Mouse (Mus musculus): ENCODE measurements around the gene Mapk6. TPM values are rescaled to one million over a fixed set of nuclear protein-coding genes. Genes with fewer than 3 reads are reported as not detected.

Mapk6 gene
- polyA plus RNA-seq, 1 experiment from 2014 or later = 41.6 TPM

GRCm38 (mm10) chr9:75428274-75428600 is 18.4 kb upstream of the Mapk6 start:
- Histone ChIP-seq H3K9me3 (replicated peaks; ENCODE audit: control insufficient read depth, low read length) (no peaks in the 10 kb centered on the region), H3K27me3 (ENCODE audit: control insufficient read depth, insufficient read depth, low read length) (no peaks in the 10 kb centered on the region), H3K27ac (ENCODE audit: low read length) (peak overlapping the region; percentile 78), H3K9ac (ENCODE audit: low read length) (no peak overlapping the region), H3K4me3 (ENCODE audit: low read length) (no peak overlapping the region), H3K36me3 (ENCODE audit: control insufficient read depth, insufficient read depth) (no peaks in the 10 kb centered on the region), H3K4me1 (ENCODE audit: control insufficient read depth, insufficient read depth, low read length) (peaks cover 19% of the 10 kb centered on the region), H3K4me2 (ENCODE audit: low read depth, low read length) (no peak overlapping the region)
- peak; percentile 39 for ATAC-seq (replicated peaks; ENCODE audit: extremely low read depth, insufficient read depth, low FRiP score)
- WGBS = 41% methylated on average over 2 of the region's 2 CpGs

- no peak overlapping the region for H3K9ac ChIP-seq (ENCODE audit: low read length)
- peak overlapping the region; percentile 78 for H3K27ac ChIP-seq (ENCODE audit: low read length)
- 62% methylated on average over 9 of the region's 9 CpGs for WGBS
- H3K9me3 ChIP-seq (replicated peaks; ENCODE audit: control insufficient read depth, low read length) = no peaks in the 10 kb centered on the region
- no peaks in the 10 kb centered on the region for H3K27me3 ChIP-seq (ENCODE audit: control insufficient read depth, insufficient read depth, low read length)
- no peaks in the 10 kb centered on the region for H3K36me3 ChIP-seq (ENCODE audit: control insufficient read depth, insufficient read depth)
- H3K4me1 ChIP-seq (ENCODE audit: control insufficient read depth, insufficient read depth, low read length) = peaks cover 19% of the 10 kb centered on the region
- no peak overlapping the region for H3K4me3 ChIP-seq (ENCODE audit: low read length)
- no peak overlapping the region for H3K4me2 ChIP-seq (ENCODE audit: low read depth, low read length)
- ATAC-seq (replicated peaks; ENCODE audit: extremely low read depth, insufficient read depth, low FRiP score) = 0 out of 2 replicates have a peak, but pooled peaks have one; percentile 2
These were observed 17.8 kb upstream of the Mapk6 start for GRCm38 (mm10) chr9:75427366-75428273.

GRCm38 (mm10) chr9:75425796-75426391 is 16.1 kb upstream of the Mapk6 start:
- Histone ChIP-seq H3K27ac (ENCODE audit: low read length) (no peak overlapping the region), H3K27me3 (ENCODE audit: control insufficient read depth, insufficient read depth, low read length) (no peaks in the 10 kb centered on the region), H3K36me3 (ENCODE audit: control insufficient read depth, insufficient read depth) (no peaks in the 10 kb centered on the region), H3K9me3 (replicated peaks; ENCODE audit: control insufficient read depth, low read length) (no peaks in the 10 kb centered on the region), H3K4me2 (ENCODE audit: low read depth, low read length) (no peak overlapping the region), H3K9ac (ENCODE audit: low read length) (no peak overlapping the region), H3K4me3 (ENCODE audit: low read length) (no peak overlapping the region), H3K4me1 (ENCODE audit: control insufficient read depth, insufficient read depth, low read length) (peaks cover 16% of the 10 kb centered on the region)
- ATAC-seq (replicated peaks; ENCODE audit: extremely low read depth, insufficient read depth, low FRiP score) = no peak
- 72% methylated on average over 7 of the region's 7 CpGs for WGBS

GRCm38 (mm10) chr9:75424358-75425150 is 14.7 kb upstream of the Mapk6 start:
- Histone ChIP-seq H3K4me2 (ENCODE audit: low read depth, low read length) (no peak overlapping the region), H3K27ac (ENCODE audit: low read length) (no peak overlapping the region), H3K4me3 (ENCODE audit: low read length) (no peak overlapping the region), H3K36me3 (ENCODE audit: control insufficient read depth, insufficient read depth) (no peaks in the 10 kb centered on the region), H3K27me3 (ENCODE audit: control insufficient read depth, insufficient read depth, low read length) (no peaks in the 10 kb centered on the region), H3K4me1 (ENCODE audit: control insufficient read depth, insufficient read depth, low read length) (peaks cover 11% of the 10 kb centered on the region), H3K9ac (ENCODE audit: low read length) (no peak overlapping the region), H3K9me3 (replicated peaks; ENCODE audit: control insufficient read depth, low read length) (no peaks in the 10 kb centered on the region)
- 74% methylated on average over 6 of the region's 6 CpGs for WGBS
- ATAC-seq (replicated peaks; ENCODE audit: extremely low read depth, insufficient read depth, low FRiP score) = no peak

- WGBS = 66% methylated on average over 5 of the region's 5 CpGs
- no peak for ATAC-seq (replicated peaks; ENCODE audit: extremely low read depth, insufficient read depth, low FRiP score)
- Histone ChIP-seq H3K27me3 (ENCODE audit: control insufficient read depth, insufficient read depth, low read length) (no peaks in the 10 kb centered on the region), H3K4me2 (ENCODE audit: low read depth, low read length) (no peak overlapping the region), H3K4me1 (ENCODE audit: control insufficient read depth, insufficient read depth, low read length) (peaks cover 7% of the 10 kb centered on the region), H3K27ac (ENCODE audit: low read length) (no peak overlapping the region), H3K9me3 (replicated peaks; ENCODE audit: control insufficient read depth, low read length) (no peaks in the 10 kb centered on the region), H3K9ac (ENCODE audit: low read length) (no peak overlapping the region), H3K36me3 (ENCODE audit: control insufficient read depth, insufficient read depth) (no peaks in the 10 kb centered on the region), H3K4me3 (ENCODE audit: low read length) (no peak overlapping the region)
These were observed 13.9 kb upstream of the Mapk6 start for GRCm38 (mm10) chr9:75423683-75424082.

GRCm38 (mm10) chr9:75422251-75422691 is 12.5 kb upstream of the Mapk6 start:
- H3K4me3 ChIP-seq (ENCODE audit: low read length) = no peak overlapping the region
- no peaks in the 10 kb centered on the region for H3K36me3 ChIP-seq (ENCODE audit: control insufficient read depth, insufficient read depth)
- 92% methylated on average over 3 of the region's 3 CpGs for WGBS
- ATAC-seq (replicated peaks; ENCODE audit: extremely low read depth, insufficient read depth, low FRiP score) = no peak
- H3K9me3 ChIP-seq (replicated peaks; ENCODE audit: control insufficient read depth, low read length) = no peaks in the 10 kb centered on the region
- no peak overlapping the region for H3K27ac ChIP-seq (ENCODE audit: low read length)
- no peaks in the 10 kb centered on the region for H3K4me1 ChIP-seq (ENCODE audit: control insufficient read depth, insufficient read depth, low read length)
- H3K27me3 ChIP-seq (ENCODE audit: control insufficient read depth, insufficient read depth, low read length) = no peaks in the 10 kb centered on the region
- no peak overlapping the region for H3K4me2 ChIP-seq (ENCODE audit: low read depth, low read length)
- no peak overlapping the region for H3K9ac ChIP-seq (ENCODE audit: low read length)

DNA sequence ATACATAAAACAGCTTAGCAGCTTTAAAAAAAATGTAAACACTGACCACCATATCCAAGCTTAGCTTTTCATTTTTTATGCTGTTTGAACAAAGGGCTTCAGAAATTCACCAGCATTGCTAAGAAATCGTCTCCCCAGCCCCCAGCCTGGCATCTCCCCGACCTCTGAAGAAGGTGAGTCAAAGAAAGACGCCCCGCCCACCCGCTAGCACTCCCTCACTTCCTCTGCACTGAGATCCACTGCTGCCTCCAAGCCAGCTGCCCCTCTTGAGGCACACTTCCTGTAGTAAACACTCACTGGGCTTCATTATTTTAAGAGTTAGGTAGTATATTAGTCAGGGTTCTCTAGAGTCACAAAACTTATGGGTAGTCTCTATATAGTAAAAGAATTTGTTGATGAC is 4.4 kb upstream of the Mapk6 start:
- Histone ChIP-seq H3K9ac (ENCODE audit: low read length) (no peak overlapping the region), H3K4me3 (ENCODE audit: low read length) (no peak overlapping the region), H3K27ac (ENCODE audit: low read length) (no peak overlapping the region), H3K4me2 (ENCODE audit: low read depth, low read length) (no peak overlapping the region), H3K4me1 (ENCODE audit: control insufficient read depth, insufficient read depth, low read length) (peaks cover 15% of the 10 kb centered on the region), H3K9me3 (replicated peaks; ENCODE audit: control insufficient read depth, low read length) (no peaks in the 10 kb centered on the region), H3K27me3 (ENCODE audit: control insufficient read depth, insufficient read depth, low read length) (no peaks in the 10 kb centered on the region), H3K36me3 (ENCODE audit: control insufficient read depth, insufficient read depth) (no peaks in the 10 kb centered on the region)
- no peak for ATAC-seq (replicated peaks; ENCODE audit: extremely low read depth, insufficient read depth, low FRiP score)
- WGBS = 25% methylated on average over 5 of the region's 5 CpGs

- Histone ChIP-seq H3K4me1 (ENCODE audit: control insufficient read depth, insufficient read depth, low read length) (peaks cover 17% of the 10 kb centered on the region), H3K27me3 (ENCODE audit: control insufficient read depth, insufficient read depth, low read length) (no peaks in the 10 kb centered on the region), H3K27ac (ENCODE audit: low read length) (no peak overlapping the region), H3K9ac (ENCODE audit: low read length) (no peak overlapping the region), H3K36me3 (ENCODE audit: control insufficient read depth, insufficient read depth) (no peaks in the 10 kb centered on the region), H3K9me3 (replicated peaks; ENCODE audit: control insufficient read depth, low read length) (no peaks in the 10 kb centered on the region), H3K4me3 (ENCODE audit: low read length) (no peak overlapping the region), H3K4me2 (ENCODE audit: low read depth, low read length) (no peak overlapping the region)
- ATAC-seq (replicated peaks; ENCODE audit: extremely low read depth, insufficient read depth, low FRiP score) = no peak
- 55% methylated on average over 5 of the region's 5 CpGs for WGBS
These were observed 3.4 kb upstream of the Mapk6 start for GRCm38 (mm10) chr9:75413206-75413605.

DNA sequence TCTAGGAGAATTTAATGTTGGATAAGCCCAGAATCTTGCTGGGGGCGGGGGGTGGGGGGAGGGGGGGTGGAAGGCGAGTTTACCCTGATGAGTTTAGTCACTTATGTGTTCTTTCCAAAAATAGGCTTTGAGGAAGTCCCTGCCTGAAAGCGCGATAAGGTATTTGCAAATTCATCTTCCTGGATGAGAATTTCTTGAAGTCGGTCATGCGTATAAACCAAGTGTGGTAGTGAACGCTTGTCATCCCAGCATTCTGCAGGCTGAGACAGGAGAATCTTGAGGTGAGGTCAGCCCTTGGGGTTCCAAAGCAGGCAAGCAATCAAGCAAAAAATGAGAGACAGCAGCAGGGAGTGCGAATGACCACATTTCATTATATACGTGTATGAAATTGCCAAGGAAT is 1.8 kb upstream of the Mapk6 start:
- Histone ChIP-seq H3K4me1 (ENCODE audit: control insufficient read depth, insufficient read depth, low read length) (peaks cover 25% of the 10 kb centered on the region), H3K9me3 (replicated peaks; ENCODE audit: control insufficient read depth, low read length) (no peaks in the 10 kb centered on the region)
- 67% methylated on average over 9 of the region's 9 CpGs for WGBS

More for the DNA sequence above, 1.8 kb upstream of the Mapk6 start:
- H3K27me3 ChIP-seq (ENCODE audit: control insufficient read depth, insufficient read depth, low read length) = no peaks in the 10 kb centered on the region
- ATAC-seq (replicated peaks; ENCODE audit: extremely low read depth, insufficient read depth, low FRiP score) = no peak
- H3K4me2 ChIP-seq (ENCODE audit: low read depth, low read length) = no peak overlapping the region
- H3K4me3 ChIP-seq (ENCODE audit: low read length) = no peak overlapping the region
- no peak overlapping the region for H3K9ac ChIP-seq (ENCODE audit: low read length)
- H3K36me3 ChIP-seq (ENCODE audit: control insufficient read depth, insufficient read depth) = no peaks in the 10 kb centered on the region
- H3K27ac ChIP-seq (ENCODE audit: low read length) = no peak overlapping the region

Data from heart, embryonic 16.5 days (tissue).